Mouse (Mus musculus): ENCODE results near the gene Dlg5. TPM values are rescaled to one million over a fixed set of nuclear protein-coding genes. Genes with fewer than 3 reads are reported as not detected.

The Dlg5 gene
- polyA plus RNA-seq, 1 experiment from 2014 or later = 13.5 TPM

- H3K4me1 ChIP-seq = peaks cover 6% of the 10 kb centered on the region; the same call in 1 of the 2 replicates
- H3K9me3 ChIP-seq = no peaks in the 10 kb centered on the region
- H3K9ac ChIP-seq = no peak overlapping the region
- H3K36me3 ChIP-seq = peaks cover 3% of the 10 kb centered on the region; the same call in 1 of the 2 replicates
- ATAC-seq (ENCODE audit: insufficient read depth, low FRiP score, low read depth) = no peak
- no peaks in the 10 kb centered on the region for H3K27me3 ChIP-seq (replicated peaks)
- H3K4me3 ChIP-seq (replicated peaks) = no peak overlapping the region
- H3K27ac ChIP-seq = peak overlapping the region; percentile 54
- H3K4me2 ChIP-seq = no peak overlapping the region
- WGBS = 75% methylated on average over 3 of the region's 3 CpGs
Observed at GRCm38 (mm10) chr14:24182955-24183354, 62.8 kb downstream of the Dlg5 start.

- Histone ChIP-seq H3K4me1 (peaks cover 6% of the 10 kb centered on the region; the same call in 1 of the 2 replicates), H3K9ac (no peak overlapping the region), H3K27me3 (replicated peaks) (no peaks in the 10 kb centered on the region), H3K36me3 (peaks cover 4% of the 10 kb centered on the region; the same call in 1 of the 2 replicates), H3K27ac (peak overlapping the region; percentile 54; the same call in 1 of the 2 replicates), H3K4me2 (no peak overlapping the region), H3K9me3 (no peaks in the 10 kb centered on the region), H3K4me3 (replicated peaks) (no peak overlapping the region)
- 24% methylated on average over 10 of the region's 10 CpGs for WGBS
- no peak for ATAC-seq (ENCODE audit: insufficient read depth, low FRiP score, low read depth)
Observed at GRCm38 (mm10) chr14:24181811-24182506, 63.8 kb downstream of the Dlg5 start.

- 74% methylated on average over 6 of the region's 6 CpGs for WGBS
- Histone ChIP-seq H3K9me3 (no peaks in the 10 kb centered on the region), H3K9ac (no peak overlapping the region), H3K4me2 (no peak overlapping the region), H3K4me3 (replicated peaks) (no peak overlapping the region), H3K36me3 (peaks cover 19% of the 10 kb centered on the region), H3K27me3 (replicated peaks) (no peaks in the 10 kb centered on the region), H3K27ac (no peak overlapping the region), H3K4me1 (peaks cover 6% of the 10 kb centered on the region; the same call in 1 of the 2 replicates)
- ATAC-seq (ENCODE audit: insufficient read depth, low FRiP score, low read depth) = no peak
Observed at GRCm38 (mm10) chr14:24179466-24179991, 66.2 kb downstream of the Dlg5 start.

- no peak overlapping the region for H3K9ac ChIP-seq
- no peak overlapping the region for H3K4me2 ChIP-seq
- H3K36me3 ChIP-seq = peaks cover 28% of the 10 kb centered on the region
- ATAC-seq (ENCODE audit: insufficient read depth, low FRiP score, low read depth) = no peak
- H3K4me3 ChIP-seq (replicated peaks) = no peak overlapping the region
- 84% methylated on average over 10 of the region's 10 CpGs for WGBS
- no peaks in the 10 kb centered on the region for H3K4me1 ChIP-seq
- H3K27me3 ChIP-seq (replicated peaks) = no peaks in the 10 kb centered on the region
- no peaks in the 10 kb centered on the region for H3K9me3 ChIP-seq
- no peak overlapping the region for H3K27ac ChIP-seq
Observed at GRCm38 (mm10) chr14:24176609-24177008, 69.1 kb downstream of the Dlg5 start.

GRCm38 (mm10) chr14:24173326-24173725 lies 72.4 kb downstream of the Dlg5 start:
- 79% methylated on average over 6 of the region's 6 CpGs for WGBS
- Histone ChIP-seq H3K4me2 (no peak overlapping the region), H3K4me3 (replicated peaks) (no peak overlapping the region), H3K9me3 (no peaks in the 10 kb centered on the region), H3K27ac (no peak overlapping the region), H3K4me1 (no peaks in the 10 kb centered on the region), H3K27me3 (replicated peaks) (no peaks in the 10 kb centered on the region), H3K36me3 (peaks cover 35% of the 10 kb centered on the region), H3K9ac (no peak overlapping the region)
- ATAC-seq (ENCODE audit: insufficient read depth, low FRiP score, low read depth) = no peak

- no peak for ATAC-seq (ENCODE audit: insufficient read depth, low FRiP score, low read depth)
- no peak overlapping the region for H3K27ac ChIP-seq
- H3K27me3 ChIP-seq (replicated peaks) = no peaks in the 10 kb centered on the region
- H3K4me1 ChIP-seq = no peaks in the 10 kb centered on the region
- 73% methylated on average over 13 of the region's 13 CpGs for WGBS
- H3K9me3 ChIP-seq = no peaks in the 10 kb centered on the region
- H3K4me2 ChIP-seq = no peak overlapping the region
- peaks cover 30% of the 10 kb centered on the region for H3K36me3 ChIP-seq
- H3K4me3 ChIP-seq (replicated peaks) = no peak overlapping the region
- H3K9ac ChIP-seq = no peak overlapping the region
Observed at GRCm38 (mm10) chr14:24171639-24172311, 73.9 kb downstream of the Dlg5 start.

GRCm38 (mm10) chr14:24166046-24166445 lies 79.7 kb downstream of the Dlg5 start:
- ATAC-seq (ENCODE audit: insufficient read depth, low FRiP score, low read depth) = no peak
- 92% methylated on average over 8 of the region's 8 CpGs for WGBS
- Histone ChIP-seq H3K4me3 (replicated peaks) (no peak overlapping the region), H3K4me1 (no peaks in the 10 kb centered on the region), H3K27ac (no peak overlapping the region), H3K4me2 (no peak overlapping the region), H3K36me3 (peaks cover 23% of the 10 kb centered on the region), H3K27me3 (replicated peaks) (no peaks in the 10 kb centered on the region), H3K9me3 (no peaks in the 10 kb centered on the region), H3K9ac (no peak overlapping the region)

GRCm38 (mm10) chr14:24164721-24165367 lies 80.9 kb downstream of the Dlg5 start:
- H3K27ac ChIP-seq = no peak overlapping the region
- no peak overlapping the region for H3K9ac ChIP-seq
- ATAC-seq (ENCODE audit: insufficient read depth, low FRiP score, low read depth) = peak; percentile 56; the same call in 1 of the 2 replicates
- no peaks in the 10 kb centered on the region for H3K27me3 ChIP-seq (replicated peaks)
- 74% methylated on average over 8 of the region's 8 CpGs for WGBS
- H3K4me2 ChIP-seq = no peak overlapping the region
- no peak overlapping the region for H3K4me3 ChIP-seq (replicated peaks)
- H3K36me3 ChIP-seq = peaks cover 16% of the 10 kb centered on the region
- H3K9me3 ChIP-seq = no peaks in the 10 kb centered on the region
- H3K4me1 ChIP-seq = no peaks in the 10 kb centered on the region

GRCm38 (mm10) chr14:24162856-24163255 lies 82.9 kb downstream of the Dlg5 start:
- no peak overlapping the region for H3K4me3 ChIP-seq (replicated peaks)
- H3K9me3 ChIP-seq = no peaks in the 10 kb centered on the region
- 84% methylated on average over 10 of the region's 10 CpGs for WGBS
- no peak for ATAC-seq (ENCODE audit: insufficient read depth, low FRiP score, low read depth)
- no peaks in the 10 kb centered on the region for H3K27me3 ChIP-seq (replicated peaks)
- no peak overlapping the region for H3K4me2 ChIP-seq
- no peak overlapping the region for H3K9ac ChIP-seq
- H3K4me1 ChIP-seq = no peaks in the 10 kb centered on the region
- peaks cover 18% of the 10 kb centered on the region for H3K36me3 ChIP-seq
- H3K27ac ChIP-seq = no peak overlapping the region

GRCm38 (mm10) chr14:24148892-24149291 lies 96.8 kb downstream of the Dlg5 start:
- Histone ChIP-seq H3K9ac (no peak overlapping the region), H3K27ac (no peak overlapping the region), H3K4me3 (replicated peaks) (no peak overlapping the region), H3K9me3 (no peaks in the 10 kb centered on the region), H3K27me3 (replicated peaks) (no peaks in the 10 kb centered on the region), H3K4me2 (no peak overlapping the region), H3K36me3 (peaks cover 41% of the 10 kb centered on the region), H3K4me1 (0 out of 2 replicates have a peak, but pooled peaks cover 3% of the 10 kb centered on the region)
- 83% methylated on average over 2 of the region's 2 CpGs for WGBS
- ATAC-seq (ENCODE audit: insufficient read depth, low FRiP score, low read depth) = 0 out of 2 replicates have a peak, but pooled peaks have one; percentile 43

GRCm38 (mm10) chr14:24144821-24145220 lies 100.9 kb downstream of the Dlg5 start:
- 0 out of 2 replicates have a peak, but pooled peaks cover 3% of the 10 kb centered on the region for H3K4me1 ChIP-seq
- H3K9me3 ChIP-seq = no peaks in the 10 kb centered on the region
- H3K36me3 ChIP-seq = peaks cover 32% of the 10 kb centered on the region
- no peak overlapping the region for H3K9ac ChIP-seq
- H3K4me2 ChIP-seq = no peak overlapping the region
- H3K27ac ChIP-seq = no peak overlapping the region
- no peak overlapping the region for H3K4me3 ChIP-seq (replicated peaks)
- WGBS = 86% methylated on average over 3 of the region's 3 CpGs
- no peaks in the 10 kb centered on the region for H3K27me3 ChIP-seq (replicated peaks)
- no peak for ATAC-seq (ENCODE audit: insufficient read depth, low FRiP score, low read depth)

Data from stomach, embryonic 15.5 days (tissue).